Mouse (Mus musculus) cerebellum, adult 8-10 months (tissue): Measurements from ENCODE around the gene Naa80.
A peak's percentile ranks its signal among the peaks of the same experiment; 100 is the strongest.
"Not testable (repeated sequence)": the region's sequence is repeated elsewhere in the genome, so short reads cannot be mapped to it uniquely, and the experiment has no call there.

Experiments used
- DNase-seq: peaks from one replicate; pipeline ENCODE4 v3.0.0; 2022

Gene Naa80

DNA sequence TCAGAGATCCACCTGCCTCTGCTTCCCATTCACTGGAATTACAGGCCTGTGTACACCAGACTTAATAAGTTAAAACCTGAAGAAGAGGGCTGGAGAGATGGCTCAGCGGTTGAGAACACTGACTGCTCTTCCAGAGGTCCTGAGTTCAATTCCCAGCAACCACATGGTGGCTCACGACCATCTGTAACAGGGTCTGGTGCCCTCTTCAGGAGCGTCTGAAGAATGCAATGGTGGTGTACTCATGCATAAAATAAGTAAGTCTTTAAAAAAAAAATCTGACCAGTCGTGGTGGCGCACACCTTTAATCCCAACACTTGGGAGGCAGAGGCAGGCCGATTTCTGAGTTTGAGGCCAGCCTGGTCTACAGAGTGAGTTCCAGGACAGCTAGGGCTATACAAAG, 4.9 kb upstream of the Naa80 start:
- DNase-seq: not testable (repeated sequence)

GRCm38 (mm10) chr9:107575579-107576356, 2.9 kb upstream of the Naa80 start:
- no peak for DNase-seq

DNA sequence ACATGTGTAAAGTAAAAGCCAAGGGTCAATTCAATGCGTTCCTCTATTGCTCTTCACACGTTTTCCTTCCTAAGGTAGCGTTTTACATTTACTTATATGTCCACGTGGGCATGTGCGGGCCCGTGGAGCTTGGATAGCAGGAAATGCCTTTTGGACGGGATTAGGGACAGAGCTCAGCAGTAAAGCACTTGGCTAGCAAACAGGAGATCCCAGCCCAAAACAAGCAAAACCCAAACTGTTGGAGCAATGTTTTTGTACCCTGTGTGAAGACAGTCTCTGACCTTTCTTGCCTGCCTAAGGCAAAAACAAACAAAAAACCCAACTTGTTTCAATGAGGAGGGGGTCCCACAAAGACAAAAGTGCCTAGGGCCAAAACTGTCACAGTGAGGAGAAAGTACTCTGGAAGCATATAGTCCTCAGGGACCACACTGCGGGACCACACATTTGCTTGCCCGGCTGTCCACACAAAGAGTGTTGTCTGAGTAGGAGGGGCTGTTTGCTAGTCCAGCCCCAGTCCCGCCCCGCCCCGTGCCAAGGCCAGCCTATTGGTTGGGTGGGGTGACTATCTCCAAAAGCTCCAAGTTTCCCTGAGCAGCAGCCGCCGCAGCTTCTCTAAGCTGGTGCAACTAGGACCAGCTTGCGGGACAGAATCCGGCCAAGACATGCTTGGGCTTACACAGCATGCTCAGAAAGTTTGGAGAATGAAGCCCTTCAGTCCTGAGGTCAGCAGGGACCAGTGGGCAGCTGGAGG, 2.2 kb upstream of the Naa80 start, which contains the start of gene Hyal1:
Hyal1 (plus strand) TSS at position 571 of the 751 bp plus-strand sequence.
- DNase-seq: no peak

- no peak for DNase-seq
Measured at GRCm38 (mm10) chr9:107577871-107578270, 816 bp upstream of the Naa80 start.

DNA sequence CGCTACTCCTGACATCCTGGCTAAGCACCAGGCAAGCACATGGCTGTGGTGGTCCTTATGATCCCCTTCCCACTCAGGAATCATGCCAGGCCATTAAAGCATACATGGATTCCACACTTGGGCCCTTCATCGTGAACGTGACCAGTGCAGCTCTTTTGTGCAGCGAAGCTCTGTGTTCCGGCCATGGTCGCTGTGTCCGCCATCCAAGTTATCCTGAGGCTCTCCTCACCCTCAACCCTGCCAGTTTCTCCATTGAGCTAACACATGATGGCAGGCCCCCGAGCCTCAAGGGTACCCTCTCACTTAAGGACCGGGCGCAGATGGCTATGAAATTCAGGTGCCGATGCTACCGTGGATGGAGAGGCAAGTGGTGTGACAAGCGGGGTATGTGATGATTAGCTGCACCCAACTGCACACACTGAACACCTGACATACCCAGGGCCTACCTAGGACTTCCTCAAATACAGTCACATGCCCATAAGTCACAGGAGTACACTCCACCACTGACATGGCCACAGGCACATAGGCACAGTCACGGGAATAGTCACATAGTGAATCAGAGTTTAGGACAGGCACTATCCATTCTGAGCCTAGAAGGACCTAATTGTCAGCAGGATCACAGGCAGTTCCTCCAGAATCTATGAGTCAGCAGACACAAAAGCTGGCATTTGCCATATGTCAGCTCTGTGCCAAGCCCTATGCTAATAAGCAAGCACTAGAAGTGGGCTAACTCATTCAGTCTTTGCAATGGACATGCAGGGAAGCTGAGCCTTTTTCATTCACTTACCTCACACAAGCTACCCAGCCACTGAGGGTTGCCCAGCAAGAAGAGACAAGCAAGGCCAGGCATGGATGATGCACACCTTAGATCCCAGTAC, 575 bp downstream of the Naa80 start:
- DNase-seq: no peak

GRCm38 (mm10) chr9:107580501-107581317, 2.0 kb downstream of the Naa80 start, which contains the start of gene Hyal3:
Gene Hyal3, plus strand, starts transcription at chr9:107580818.
- DNase-seq: peak; percentile 87

- no peak for DNase-seq
Measured at GRCm38 (mm10) chr9:107581584-107581983, 2.9 kb downstream of the Naa80 start.

DNA sequence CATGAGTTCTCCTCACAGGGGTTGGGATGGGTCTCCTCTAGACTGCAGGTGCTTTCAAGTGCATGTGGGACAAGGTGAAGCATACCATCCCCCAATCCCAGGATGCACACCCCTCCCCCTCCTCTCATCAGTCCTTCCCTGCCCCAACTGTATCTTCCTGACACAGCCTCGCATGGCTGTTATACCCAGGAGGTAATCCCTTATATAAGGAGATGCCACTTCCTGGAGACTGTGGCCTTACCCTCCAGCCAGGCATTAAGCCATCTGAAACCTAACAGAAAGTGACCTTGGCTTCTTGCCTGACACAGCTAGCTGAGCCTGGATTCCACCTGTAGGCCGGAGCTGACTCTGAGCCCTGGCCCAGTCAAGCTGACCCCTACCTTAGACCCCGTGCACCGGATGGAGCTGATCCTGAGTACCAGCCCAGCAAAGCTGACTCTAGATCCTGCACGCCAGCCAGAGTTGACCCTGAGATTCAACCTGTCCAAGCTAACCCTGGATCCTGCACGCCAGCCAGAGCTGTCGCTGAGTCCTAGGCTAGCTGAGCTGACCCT, 3.9 kb downstream of the Naa80 start:
- DNase-seq: no peak

DNA sequence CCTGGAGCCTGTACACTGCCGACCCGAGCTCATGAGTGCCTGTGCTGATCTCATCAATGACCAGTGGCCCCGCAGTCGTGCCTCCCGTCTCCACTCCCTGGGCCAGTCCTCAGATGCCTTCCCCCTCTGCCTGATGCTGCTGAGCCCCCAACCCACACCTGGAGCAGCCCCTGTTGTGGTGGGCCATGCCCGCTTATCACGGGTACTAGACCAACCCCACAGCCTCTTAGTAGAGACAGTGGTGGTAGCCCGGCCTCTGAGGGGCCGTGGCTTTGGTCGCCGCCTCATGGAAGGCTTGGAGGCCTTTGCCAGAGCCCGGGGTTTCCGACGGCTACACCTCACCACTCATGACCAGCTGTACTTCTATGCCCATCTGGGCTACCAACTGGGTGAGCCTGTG, 4.5 kb downstream of the Naa80 start:
- no peak for DNase-seq

GRCm38 (mm10) chr9:107586504-107586903, 7.8 kb downstream of the Naa80 start:
- DNase-seq: no peak

GRCm38 (mm10) chr9:107586974-107587832, 8.5 kb downstream of the Naa80 start, which contains the start of gene Ifrd2:
Gene Ifrd2, plus strand, starts transcription at chr9:107587642.
- DNase-seq: peak; percentile 96

DNA sequence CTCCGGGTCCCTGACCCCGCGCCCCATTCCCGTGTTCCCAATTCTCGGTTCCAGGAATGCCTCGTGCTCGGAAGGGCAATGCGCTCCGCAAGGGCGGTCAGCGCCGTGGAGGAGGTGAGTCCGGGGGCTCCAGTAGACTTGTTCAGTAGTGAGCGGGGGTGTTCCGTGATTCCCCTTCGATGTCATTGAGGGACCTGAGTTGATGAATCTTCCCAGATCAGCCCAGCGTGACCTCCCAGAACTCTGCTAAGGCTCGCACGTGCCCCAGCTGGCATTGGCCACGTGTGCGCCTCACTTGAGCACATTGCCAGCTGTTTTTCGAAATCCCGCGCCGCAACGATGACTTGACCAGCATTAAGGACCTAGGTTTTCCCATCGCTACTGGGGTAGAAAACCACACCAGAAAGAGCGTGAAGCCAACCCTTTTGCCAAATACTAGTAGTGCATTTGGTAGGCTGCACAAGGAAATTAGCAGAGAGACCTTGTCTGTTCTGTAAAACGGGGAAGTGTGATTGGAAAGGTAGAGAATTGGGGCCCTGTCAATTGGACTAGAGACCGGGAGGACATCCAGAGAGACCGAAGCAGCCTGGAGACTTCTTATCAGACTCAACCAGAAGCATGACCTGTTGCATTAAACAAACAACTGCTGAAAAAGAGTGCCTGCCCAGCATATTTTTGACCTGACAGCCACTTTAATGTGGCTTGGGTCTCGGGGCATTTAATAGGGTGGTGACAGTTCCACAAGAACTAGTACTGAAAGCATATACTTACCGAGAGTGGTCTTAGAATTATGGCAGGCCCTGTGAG, 9.3 kb downstream of the Naa80 start:
- no peak for DNase-seq

DNA sequence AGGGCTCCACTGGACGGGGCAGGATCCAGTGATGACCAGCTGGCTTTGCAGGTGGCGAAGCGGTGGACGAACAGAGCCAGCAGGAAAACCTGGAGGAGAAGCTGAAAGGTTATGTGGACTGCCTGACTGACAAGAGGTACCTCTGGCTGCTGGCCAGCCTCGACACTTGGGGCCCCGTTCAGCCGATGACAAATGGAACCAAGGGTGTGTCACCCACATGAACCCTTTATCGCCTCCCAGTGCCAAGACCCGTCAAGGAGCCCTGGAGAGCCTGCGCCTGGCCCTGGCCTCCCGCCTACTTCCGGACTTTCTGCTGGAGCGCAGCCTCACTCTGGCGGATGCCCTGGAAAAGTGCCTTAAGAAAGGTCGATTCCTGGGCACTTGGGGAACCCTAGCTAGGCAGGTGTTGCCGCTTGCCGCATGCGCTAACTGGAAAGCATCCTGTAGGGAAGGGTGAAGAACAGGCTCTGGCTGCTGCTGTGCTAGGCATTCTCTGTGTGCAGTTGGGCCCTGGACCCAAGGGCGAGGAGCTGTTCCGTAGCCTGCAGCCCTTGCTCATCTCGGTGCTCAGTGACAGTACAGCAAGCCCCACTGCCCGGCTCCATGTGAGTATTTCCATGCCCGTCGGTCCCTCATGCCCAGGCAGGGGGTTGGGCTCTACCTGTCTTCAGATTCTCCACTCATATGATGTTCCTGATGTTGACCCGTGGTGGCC, 11.5 kb downstream of the Naa80 start:
- no peak for DNase-seq

- DNase-seq: no peak
Measured at GRCm38 (mm10) chr9:107590773-107591060, 12.0 kb downstream of the Naa80 start.

GRCm38 (mm10) chr9:107593101-107593976, 14.7 kb downstream of the Naa80 start:
- DNase-seq: peak; percentile 84

DNA sequence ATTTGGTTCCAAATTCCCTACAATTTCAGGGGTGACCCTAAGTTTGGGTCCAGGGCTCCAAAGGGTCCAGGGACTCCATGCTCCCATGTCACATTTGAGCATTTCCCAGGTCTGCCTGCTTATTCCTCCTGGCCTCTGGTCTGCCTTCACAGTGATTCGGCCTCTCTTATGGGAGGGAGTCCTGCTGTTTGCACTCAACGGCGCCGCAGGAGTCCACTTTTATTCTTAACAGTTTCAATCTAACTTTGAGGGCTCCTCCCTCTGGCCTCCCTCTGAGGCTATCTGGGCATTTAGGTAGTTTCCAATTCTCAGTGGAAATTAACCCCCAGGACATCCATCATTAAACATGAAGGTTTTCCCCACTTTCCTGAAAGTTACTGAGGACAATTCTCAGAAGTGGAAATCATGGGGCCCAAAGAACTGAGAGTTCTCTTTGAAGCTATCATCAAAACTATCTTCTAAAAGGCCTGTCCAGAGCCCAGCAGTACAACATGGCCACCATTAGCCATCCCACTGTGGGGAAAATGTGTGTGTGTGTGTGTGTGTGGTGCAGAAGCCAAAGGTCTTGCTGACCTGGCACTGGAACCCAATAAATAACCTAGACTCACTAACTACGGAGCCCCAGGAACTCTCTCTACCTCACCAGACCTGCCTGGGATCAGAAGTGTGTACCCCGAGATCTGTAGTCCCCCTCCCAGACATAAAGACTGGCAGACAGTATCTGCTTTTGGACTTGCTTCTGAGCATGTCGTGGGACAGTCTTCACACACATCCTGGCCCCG, 15.8 kb downstream of the Naa80 start:
- DNase-seq: no peak
